In the genomic region with DNA sequence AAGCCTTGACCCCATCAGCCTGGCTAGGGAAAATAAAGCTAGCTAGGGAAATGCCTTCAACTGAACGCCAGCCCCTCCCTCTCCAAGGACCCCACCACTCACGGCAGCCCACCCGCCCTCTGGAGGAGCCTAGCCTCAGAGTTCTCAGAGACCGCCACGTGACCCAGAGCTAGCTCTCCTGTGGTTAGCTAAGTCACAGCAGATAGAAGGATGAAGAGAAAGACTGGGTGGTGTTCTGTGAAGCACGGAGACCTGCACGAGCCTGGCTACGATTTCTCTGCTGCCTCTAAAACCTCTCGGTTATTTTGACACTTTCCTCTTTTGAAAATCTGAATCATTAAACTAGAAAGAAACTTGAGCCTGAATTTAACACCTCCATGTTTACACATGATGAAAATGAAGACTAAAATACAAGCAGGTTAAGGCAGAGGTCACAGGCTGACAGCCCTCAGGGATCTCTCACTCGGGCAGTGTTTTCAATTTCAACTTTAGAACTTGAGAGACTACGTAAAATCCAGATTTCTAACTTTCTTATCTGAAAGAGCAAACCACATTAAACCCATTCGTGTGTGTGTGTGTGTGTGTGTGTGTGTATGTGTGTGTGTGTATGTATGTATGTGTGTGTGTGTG, we compare ENCODE assay signal across 8 mouse cellular contexts. TPM values are rescaled to one million over a fixed set of nuclear protein-coding genes. Genes with fewer than 3 reads are reported as not detected.
DNase-seq lines count a peak whose midpoint lies in the region; ATAC-seq lines count a peak whose summit lies in the region.
"Had no signal": no experiment of that assay in that cellular context is flagged by ENCODE, and none has a peak within 500 bp of the region (broad histone marks: within the 10 kb centered on the region; RNA-seq: fewer than 3 reads in every experiment).

No protein-coding gene starts in this region.

- DNase-seq in midbrain, embryonic 14.5 days, result peak; percentile 31
- peak; percentile 63 for DNase-seq in embryonic facial prominence, embryonic 14.5 days (ENCODE audit: low spot score)
- DNase-seq in liver, embryonic 13.5 days, result no peak
- peak; percentile 77 for DNase-seq in thymus, postnatal 4 days
- no peak for DNase-seq in cerebellum, postnatal 14 days
- no peak for DNase-seq in gastrocnemius, postnatal 4 days (ENCODE audit: low spot score in 2 of 2)
- DNase-seq: cerebellum, postnatal 25 days had no signal

- no peak overlapping the region for H3K4me3 ChIP-seq in midbrain, embryonic 14.5 days (replicated peaks; ENCODE audit: low read depth, low read length)
- H3K4me3 ChIP-seq in midbrain, embryonic 15.5 days, result no peak overlapping the region
- H3K4me3 ChIP-seq in embryonic facial prominence, embryonic 14.5 days (ENCODE audit: low read depth, low read length), result no peak overlapping the region
- H3K4me3 ChIP-seq in liver, embryonic 13.5 days (replicated peaks), result peak overlapping the region; percentile 4; the same call in 1 of the 2 replicates

- no peak overlapping the region for H3K4me2 ChIP-seq in midbrain, embryonic 14.5 days (ENCODE audit: low read length)
- no peak overlapping the region for H3K4me2 ChIP-seq in midbrain, embryonic 15.5 days
- H3K4me2 ChIP-seq in embryonic facial prominence, embryonic 14.5 days (ENCODE audit: low read depth, low read length), result peak overlapping the region; percentile 16; the same call in 1 of the 2 replicates
- peak overlapping the region; percentile 42 for H3K4me2 ChIP-seq in liver, embryonic 13.5 days

- peaks cover 8% of the 10 kb centered on the region; the same call in 1 of the 2 replicates for H3K36me3 ChIP-seq in midbrain, embryonic 14.5 days (ENCODE audit: control insufficient read depth, insufficient read depth, low read length)
- no peaks in the 10 kb centered on the region; the same call in 1 of the 2 replicates for H3K36me3 ChIP-seq in midbrain, embryonic 15.5 days (replicated peaks)
- H3K36me3 ChIP-seq in embryonic facial prominence, embryonic 14.5 days (ENCODE audit: control insufficient read depth, insufficient read depth, low read length), result peaks cover 3% of the 10 kb centered on the region; the same call in 1 of the 2 replicates
- no peaks in the 10 kb centered on the region for H3K36me3 ChIP-seq in liver, embryonic 13.5 days

- WGBS in midbrain, embryonic 14.5 days, result 23% methylated on average over 12 of the region's 12 CpGs
- 22% methylated on average over 12 of the region's 12 CpGs for WGBS in midbrain, embryonic 15.5 days
- 11% methylated on average over 12 of the region's 12 CpGs for whole genome bisulfite sequencing in embryonic facial prominence, embryonic 14.5 days
- 10% methylated on average over 12 of the region's 12 CpGs for WGBS in liver, embryonic 13.5 days (ENCODE audit: insufficient replicate concordance)

- no peaks in the 10 kb centered on the region for H3K4me1 ChIP-seq in midbrain, embryonic 14.5 days (ENCODE audit: control insufficient read depth, insufficient read depth, low read length)
- peaks cover 16% of the 10 kb centered on the region; the same call in 1 of the 2 replicates for H3K4me1 ChIP-seq in midbrain, embryonic 15.5 days
- peaks cover 11% of the 10 kb centered on the region for H3K4me1 ChIP-seq in embryonic facial prominence, embryonic 14.5 days (ENCODE audit: control insufficient read depth, insufficient read depth, low read length)
- peaks cover 42% of the 10 kb centered on the region for H3K4me1 ChIP-seq in liver, embryonic 13.5 days (replicated peaks)

- no peak for ATAC-seq in midbrain, embryonic 14.5 days (ENCODE audit: low FRiP score, low TSS enrichment)
- no peak for ATAC-seq in midbrain, embryonic 15.5 days (replicated peaks)
- ATAC-seq in embryonic facial prominence, embryonic 14.5 days (ENCODE audit: low read depth), result peak; percentile 56; the same call in 1 of the 2 replicates
- peak; percentile 73; the same call in 1 of the 2 replicates for ATAC-seq in liver, embryonic 13.5 days (ENCODE audit: low read depth)

- no peak overlapping the region for H3K9ac ChIP-seq in midbrain, embryonic 14.5 days (replicated peaks; ENCODE audit: low read length)
- H3K9ac ChIP-seq in midbrain, embryonic 15.5 days, result no peak overlapping the region
- no peak overlapping the region for H3K9ac ChIP-seq in embryonic facial prominence, embryonic 14.5 days (ENCODE audit: low read depth, low read length)
- 0 out of 2 replicates have a peak overlapping the region, but pooled peaks have one; percentile 23 for H3K9ac ChIP-seq in liver, embryonic 13.5 days

- H3K27me3 ChIP-seq in midbrain, embryonic 14.5 days (ENCODE audit: control insufficient read depth, insufficient read depth, low read length), result no peaks in the 10 kb centered on the region
- H3K27me3 ChIP-seq in midbrain, embryonic 15.5 days (replicated peaks), result no peaks in the 10 kb centered on the region
- no peaks in the 10 kb centered on the region for H3K27me3 ChIP-seq in embryonic facial prominence, embryonic 14.5 days (replicated peaks; ENCODE audit: control insufficient read depth, insufficient read depth, low read length)
- H3K27me3 ChIP-seq in liver, embryonic 13.5 days, result no peaks in the 10 kb centered on the region

- H3K27ac ChIP-seq in midbrain, embryonic 14.5 days (replicated peaks; ENCODE audit: low read depth, low read length), result no peak overlapping the region
- H3K27ac ChIP-seq in midbrain, embryonic 15.5 days, result no peak overlapping the region
- 0 out of 2 replicates have a peak overlapping the region, but pooled peaks have one; percentile 8 for H3K27ac ChIP-seq in embryonic facial prominence, embryonic 14.5 days (replicated peaks; ENCODE audit: low read depth, low read length)
- H3K27ac ChIP-seq in liver, embryonic 13.5 days, result no peak overlapping the region

- no peaks in the 10 kb centered on the region for H3K9me3 ChIP-seq in midbrain, embryonic 14.5 days (ENCODE audit: control insufficient read depth, low read length)
- H3K9me3 ChIP-seq in midbrain, embryonic 15.5 days, result no peaks in the 10 kb centered on the region
- H3K9me3 ChIP-seq in embryonic facial prominence, embryonic 14.5 days (ENCODE audit: control insufficient read depth, low read length), result no peaks in the 10 kb centered on the region
- no peaks in the 10 kb centered on the region for H3K9me3 ChIP-seq in liver, embryonic 13.5 days (replicated peaks)

RNA-seq across cellular contexts. Expression of a gene that starts 8.3 kb away (rescaled TPM):
- polyA plus RNA-seq in midbrain, embryonic 14.5 days (2014; fragmentation: Nextera tagmentation; extraction: Ambion mirVana), result 11.7 and 14.0 TPM in 2 replicates
- polyA plus RNA-seq in midbrain, embryonic 15.5 days (2015; fragmentation: Nextera tagmentation; extraction: Ambion mirVana), result 15.6 and 15.7 TPM in 2 replicates
- polyA plus RNA-seq in embryonic facial prominence, embryonic 14.5 days (2014; fragmentation: Nextera tagmentation; extraction: Ambion mirVana), result 21.6 and 22.9 TPM in 2 replicates
- polyA plus RNA-seq in liver, embryonic 13.5 days (2015; fragmentation: Nextera tagmentation; extraction: Ambion mirVana), result 4.1 and 5.5 TPM in 2 replicates
- 10 to 100 TPM; 28.7 to 32.1 TPM for total RNA-seq in gastrocnemius, postnatal 4 days (2021)

Comparison
In these comparisons a context has a peak if more than half of its experiments do, and no peak if none do; other contexts are left out.
1. ATAC-seq: peak in embryonic facial prominence, embryonic 14.5 days (single experiment) and liver, embryonic 13.5 days (single experiment); none in midbrain, embryonic 14.5 days (single experiment) and midbrain, embryonic 15.5 days (single experiment).
2. DNase-seq: peak in midbrain, embryonic 14.5 days (single experiment), embryonic facial prominence, embryonic 14.5 days (single experiment) and thymus, postnatal 4 days (single experiment); none in liver, embryonic 13.5 days (single experiment), cerebellum, postnatal 14 days (0 of 2) and gastrocnemius, postnatal 4 days (0 of 2).
3. H3K4me2 ChIP-seq: peak in embryonic facial prominence, embryonic 14.5 days (single experiment) and liver, embryonic 13.5 days (single experiment); none in midbrain, embryonic 14.5 days (single experiment) and midbrain, embryonic 15.5 days (single experiment).